Mouse (Mus musculus): ENCODE measurements around the gene Nfatc3.

GRCm38 (mm10) chr8:106112514-106112913 is 53.9 kb downstream of the Nfatc3 start:
- TF ChIP-seq EP300 (IDR thresholded peaks at IDR 0.05; ENCODE audit: low read length) (no peak), POLR2A (IDR thresholded peaks at IDR 0.05; ENCODE audit: low read depth, low read length) (no peak), TCF12 (IDR thresholded peaks at IDR 0.05; ENCODE audit: low read depth, low read length) (no peak), JUN (IDR thresholded peaks at IDR 0.05; ENCODE audit: insufficient read depth, low read depth, low read length) (no peak), POLR2AphosphoS2 (IDR thresholded peaks at IDR 0.05; ENCODE audit: low read depth, low read length) (no peak), CHD2 (IDR thresholded peaks at IDR 0.05; ENCODE audit: low read length) (no peak), ELF1 (IDR thresholded peaks at IDR 0.05; ENCODE audit: low read depth, low read length) (no peak), ZKSCAN1 (IDR thresholded peaks at IDR 0.05; ENCODE audit: borderline replicate concordance, low read depth, low read length) (no peak), CTCF (conservative IDR thresholded peaks at IDR 0.05 in 1 of 2, IDR thresholded peaks at IDR 0.05 in 1 of 2; ENCODE audit: low read depth in 2 of 2, low read length in 2 of 2) (no peak), USF2 (conservative IDR thresholded peaks at IDR 0.05; ENCODE audit: low read depth, low read length) (no peak), UBTF (IDR thresholded peaks at IDR 0.05; ENCODE audit: low read depth, low read length) (no peak), ZNF384 (IDR thresholded peaks at IDR 0.05; ENCODE audit: low read depth, low read length) (no peak)
